Mouse (Mus musculus): ENCODE measurements around the gene Ctnnd2.
A peak's percentile ranks its signal among the peaks of the same experiment; 100 is the strongest.

Ctnnd2 gene

GRCm38 (mm10) chr15:30649964-30650363 lies 477.6 kb downstream of the Ctnnd2 start:
- no peak for DNase-seq

GRCm38 (mm10) chr15:30655433-30655832 lies 483.0 kb downstream of the Ctnnd2 start:
- no peak for DNase-seq

- DNase-seq, result no peak
Observed at GRCm38 (mm10) chr15:30657588-30657987, 485.2 kb downstream of the Ctnnd2 start.

- DNase-seq, result no peak
Observed at GRCm38 (mm10) chr15:30660539-30661149, 488.3 kb downstream of the Ctnnd2 start.

GRCm38 (mm10) chr15:30661689-30662422 lies 489.5 kb downstream of the Ctnnd2 start:
- DNase-seq, result no peak

GRCm38 (mm10) chr15:30667819-30668587 lies 495.6 kb downstream of the Ctnnd2 start:
- no peak for DNase-seq

DNA sequence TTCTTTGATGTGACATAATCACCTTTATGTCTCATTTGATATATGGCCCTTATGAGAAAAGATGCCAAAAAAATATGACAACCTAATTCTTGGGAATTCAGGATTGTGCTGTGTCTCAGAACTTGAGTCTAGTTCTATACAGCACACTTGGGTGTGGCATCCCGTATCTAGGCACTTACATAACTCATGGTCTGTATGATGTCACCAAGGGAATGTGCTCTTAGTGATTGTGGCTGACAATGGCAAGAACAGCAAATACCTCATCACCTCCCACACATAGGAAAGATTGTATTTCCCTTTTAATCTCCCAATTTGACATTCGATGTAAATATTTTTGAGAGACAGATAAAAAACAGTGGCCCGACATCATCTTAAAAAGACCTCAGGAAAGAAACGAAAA lies 509.5 kb downstream of the Ctnnd2 start:
- DNase-seq, result no peak

- no peak for DNase-seq
Observed at GRCm38 (mm10) chr15:30682360-30683119, 510.1 kb downstream of the Ctnnd2 start.

DNA sequence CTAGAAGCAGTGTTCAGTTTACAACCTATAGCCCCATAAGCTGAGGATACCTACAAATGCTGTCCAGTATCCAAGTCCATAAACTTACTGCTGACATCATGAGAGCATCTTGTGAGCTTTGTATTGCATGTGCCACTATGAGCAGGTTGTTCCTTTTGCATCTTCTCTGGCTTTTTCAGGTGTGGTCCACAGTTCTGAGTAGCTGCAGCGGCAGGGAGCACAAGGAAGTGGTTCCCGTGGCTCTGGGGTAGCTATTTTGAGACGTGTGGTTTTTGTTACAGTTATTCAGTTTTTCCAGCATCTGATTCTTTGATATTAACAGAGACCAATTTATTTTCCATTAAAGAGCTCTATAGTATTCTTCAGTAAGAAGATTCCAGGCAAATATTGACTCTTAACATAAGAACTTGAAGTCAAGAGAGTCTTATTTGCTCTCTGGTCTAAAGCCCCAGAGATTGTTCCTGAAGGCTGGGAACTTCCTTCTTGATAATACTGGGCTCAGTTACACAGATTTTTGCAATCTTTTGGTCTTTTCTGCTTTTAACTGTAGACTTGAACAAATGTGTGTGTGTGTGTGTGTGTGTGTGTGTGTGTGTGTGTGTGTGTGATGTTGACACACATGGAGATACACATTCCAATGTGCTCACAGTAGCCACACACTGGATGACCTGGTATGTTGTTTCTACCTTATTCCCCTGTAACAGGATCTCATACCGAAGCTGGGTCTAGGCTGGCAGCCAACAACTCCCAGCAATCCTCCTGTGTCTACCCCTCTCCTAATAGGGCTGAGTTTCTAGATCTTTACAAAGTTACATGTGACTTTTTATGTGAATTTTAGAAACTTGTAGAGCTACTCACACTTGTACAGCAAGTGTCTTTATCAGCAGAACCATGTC lies 514.1 kb downstream of the Ctnnd2 start:
- no peak for DNase-seq

GRCm38 (mm10) chr15:30693754-30694205 lies 521.4 kb downstream of the Ctnnd2 start:
- DNase-seq, result peak; percentile 34

- no peak for DNase-seq
Observed at GRCm38 (mm10) chr15:30694286-30694685, 521.9 kb downstream of the Ctnnd2 start.

DNA sequence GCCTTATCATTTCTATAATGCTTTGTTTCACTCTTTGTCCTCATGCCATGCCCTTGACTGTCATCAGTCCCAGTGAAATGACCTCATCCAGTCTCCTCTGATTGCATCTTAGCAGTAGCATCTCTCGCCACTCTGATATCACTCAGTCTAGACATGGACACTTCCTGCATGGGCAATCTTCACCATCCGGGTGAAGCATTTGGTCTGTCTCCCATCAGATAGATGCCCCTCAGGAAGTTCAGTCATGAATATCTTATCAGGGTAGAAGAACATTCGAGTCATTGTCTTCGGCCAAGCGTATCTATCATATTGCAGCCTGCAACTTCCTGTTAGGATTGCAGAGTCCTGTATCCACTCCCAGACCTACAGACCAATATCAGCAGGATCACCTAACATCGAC lies 523.5 kb downstream of the Ctnnd2 start:
- no peak for DNase-seq

- peak; percentile 20 for DNase-seq
Observed at GRCm38 (mm10) chr15:30697356-30697755, 525.0 kb downstream of the Ctnnd2 start.

- DNase-seq, result no peak
Observed at GRCm38 (mm10) chr15:30700762-30701161, 528.4 kb downstream of the Ctnnd2 start.

GRCm38 (mm10) chr15:30701592-30701991 lies 529.2 kb downstream of the Ctnnd2 start:
- no peak for DNase-seq

- DNase-seq, result no peak
Observed at GRCm38 (mm10) chr15:30709026-30709753, 536.8 kb downstream of the Ctnnd2 start.

DNA sequence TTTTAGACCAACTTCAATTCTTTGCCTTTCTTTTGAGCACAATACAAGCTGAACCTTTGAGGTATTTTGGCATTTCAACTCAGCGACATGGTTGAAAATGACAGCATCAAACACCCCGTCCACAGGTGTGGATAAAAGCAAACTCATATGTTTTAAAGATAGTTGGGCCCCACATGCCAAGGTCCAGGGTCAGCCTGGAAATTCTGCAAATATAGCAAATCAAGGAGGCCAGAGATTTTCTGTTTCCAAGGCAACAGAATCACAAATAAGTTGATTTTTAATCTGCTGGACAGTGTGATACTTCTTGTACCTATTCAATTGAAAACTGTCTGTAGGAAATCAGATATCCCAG lies 537.3 kb downstream of the Ctnnd2 start:
- no peak for DNase-seq

GRCm38 (mm10) chr15:30714823-30715222 lies 542.4 kb downstream of the Ctnnd2 start:
- no peak for DNase-seq

DNA sequence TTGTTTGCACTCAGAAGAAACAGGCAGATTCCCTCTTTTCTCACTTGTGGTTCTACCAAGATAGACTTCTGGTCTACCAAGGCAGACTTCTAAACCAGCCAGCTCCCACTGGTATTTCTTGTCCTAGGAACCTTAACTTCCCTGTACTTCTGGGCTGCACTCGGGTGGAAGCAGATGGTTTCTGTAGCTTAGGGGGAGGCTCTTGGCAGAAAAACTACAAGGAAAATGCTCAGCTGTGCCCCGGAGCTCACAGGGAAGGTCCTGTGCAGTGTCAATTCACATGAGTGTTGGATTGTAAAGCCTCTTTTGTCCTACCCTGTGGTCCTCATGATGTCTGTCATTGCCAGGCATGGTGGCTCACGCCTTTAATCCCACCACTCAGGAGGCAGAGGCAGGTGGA lies 546.4 kb downstream of the Ctnnd2 start:
- DNase-seq, result peak; percentile 50

GRCm38 (mm10) chr15:30719226-30719625 lies 546.8 kb downstream of the Ctnnd2 start:
- no peak for DNase-seq

DNA sequence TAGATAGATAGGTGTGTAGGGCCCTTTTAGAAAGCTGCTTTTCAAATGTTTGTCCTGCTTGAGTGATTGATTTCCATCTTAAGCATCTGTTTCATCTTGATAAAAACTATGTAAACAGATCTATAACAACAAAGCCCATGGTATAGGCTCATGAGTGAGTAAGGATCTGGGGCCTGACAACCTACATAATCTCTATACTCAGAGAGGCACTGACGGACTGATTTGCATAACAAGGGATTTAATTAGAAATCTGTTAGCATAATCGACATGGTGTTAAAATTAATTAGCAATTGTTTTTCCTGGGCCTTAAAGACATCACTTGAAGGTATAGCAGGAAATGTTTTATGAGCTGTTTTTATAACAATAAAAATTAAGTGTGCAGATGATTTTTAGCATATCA lies 548.7 kb downstream of the Ctnnd2 start:
- DNase-seq, result no peak
